Mouse (Mus musculus): ENCODE measurements around the gene Erc2. TPM values are rescaled to one million over a fixed set of nuclear protein-coding genes. Genes with fewer than 3 reads are reported as not detected.

Gene Erc2
- total and polyA plus RNA-seq, 2 experiments from 2014 or later, result 0.11 to 1.7 TPM

- Histone ChIP-seq H3K4me3 (ENCODE audit: low read depth, low read length) (no peak overlapping the region), H3K27me3 (ENCODE audit: control insufficient read depth, insufficient read depth, low read length) (no peaks in the 10 kb centered on the region), H3K27ac (ENCODE audit: low read depth) (no peak overlapping the region), H3K4me2 (ENCODE audit: low read depth, low read length) (no peak overlapping the region), H3K9me3 (replicated peaks; ENCODE audit: control insufficient read depth, low read length) (no peaks in the 10 kb centered on the region), H3K4me1 (ENCODE audit: control insufficient read depth, insufficient read depth) (no peaks in the 10 kb centered on the region), H3K9ac (replicated peaks; ENCODE audit: low read depth, low read length) (no peak overlapping the region), H3K36me3 (replicated peaks; ENCODE audit: control insufficient read depth, insufficient read depth, low read length) (no peaks in the 10 kb centered on the region)
- TF ChIP-seq CTCF (IDR thresholded peaks at IDR 0.05; ENCODE audit: low read depth) (no peak), EP300 (IDR thresholded peaks at IDR 0.05; ENCODE audit: low read depth) (no peak)
- DNase-seq (ENCODE audit: low spot score), result no peak
- no peak for ATAC-seq (ENCODE audit: insufficient read depth, low read depth)
- 74% methylated on average over 3 of the region's 3 CpGs for WGBS
These were observed 835.2 kb downstream of the Erc2 start for GRCm38 (mm10) chr14:28457428-28457827.

GRCm38 (mm10) chr14:28467956-28468355, 845.7 kb downstream of the Erc2 start:
- no peak overlapping the region for H3K27ac ChIP-seq (ENCODE audit: low read depth)
- no peak overlapping the region for H3K4me3 ChIP-seq (ENCODE audit: low read depth, low read length)
- H3K4me1 ChIP-seq (ENCODE audit: control insufficient read depth, insufficient read depth), result no peaks in the 10 kb centered on the region
- no peak for TF ChIP-seq EP300 (IDR thresholded peaks at IDR 0.05; ENCODE audit: low read depth)
- no peak for TF ChIP-seq CTCF (IDR thresholded peaks at IDR 0.05; ENCODE audit: low read depth)
- DNase-seq (ENCODE audit: low spot score), result no peak
- WGBS, result 75% methylated on average over 5 of the region's 5 CpGs
- H3K9ac ChIP-seq (replicated peaks; ENCODE audit: low read depth, low read length), result no peak overlapping the region
- H3K36me3 ChIP-seq (replicated peaks; ENCODE audit: control insufficient read depth, insufficient read depth, low read length), result no peaks in the 10 kb centered on the region
- no peaks in the 10 kb centered on the region for H3K9me3 ChIP-seq (replicated peaks; ENCODE audit: control insufficient read depth, low read length)
- ATAC-seq (ENCODE audit: insufficient read depth, low read depth), result no peak
- H3K27me3 ChIP-seq (ENCODE audit: control insufficient read depth, insufficient read depth, low read length), result no peaks in the 10 kb centered on the region
- H3K4me2 ChIP-seq (ENCODE audit: low read depth, low read length), result no peak overlapping the region

DNA sequence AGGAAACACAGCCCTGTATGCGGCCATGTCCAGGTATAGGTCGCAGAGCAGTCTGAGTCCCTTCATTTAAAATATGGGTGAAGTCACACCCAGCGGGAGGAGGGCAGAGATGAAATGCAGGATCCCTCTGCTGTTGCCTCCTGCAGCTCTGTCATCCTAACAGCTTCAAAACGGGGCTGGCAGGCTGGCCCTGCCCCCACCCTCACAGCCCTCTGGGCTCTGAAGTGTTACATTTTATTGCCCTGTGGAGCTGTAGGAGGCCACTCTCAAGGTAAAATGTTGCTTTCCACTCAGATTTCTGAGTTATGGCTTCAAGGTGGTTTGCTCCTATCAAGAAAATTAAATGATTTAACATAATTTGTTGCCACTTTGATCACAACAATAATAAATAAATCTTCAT, 847.5 kb downstream of the Erc2 start:
- H3K27ac ChIP-seq (ENCODE audit: low read depth), result no peak overlapping the region

DNA sequence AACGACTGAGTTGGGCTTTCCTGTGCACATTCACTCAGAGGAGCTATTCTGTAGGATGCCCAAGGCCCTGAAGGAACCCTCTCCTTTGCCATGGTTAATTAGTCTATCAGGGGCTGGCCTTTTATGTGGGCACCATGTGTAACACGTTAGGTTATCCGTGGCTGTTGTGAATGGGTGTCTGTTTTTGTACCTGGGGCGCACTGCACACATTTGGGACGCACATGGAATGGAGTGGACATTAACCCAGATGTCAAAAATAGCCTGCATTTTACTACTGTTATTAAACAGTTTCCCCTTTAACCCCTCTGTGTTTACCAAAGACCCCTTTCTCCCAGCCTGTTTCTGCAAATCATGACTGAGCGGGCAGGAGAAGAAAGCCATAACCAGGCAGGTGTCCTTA, 848.0 kb downstream of the Erc2 start:
- Histone ChIP-seq H3K4me3 (ENCODE audit: low read depth, low read length) (no peak overlapping the region), H3K4me1 (ENCODE audit: control insufficient read depth, insufficient read depth) (no peaks in the 10 kb centered on the region), H3K4me2 (ENCODE audit: low read depth, low read length) (no peak overlapping the region), H3K9me3 (replicated peaks; ENCODE audit: control insufficient read depth, low read length) (no peaks in the 10 kb centered on the region), H3K9ac (replicated peaks; ENCODE audit: low read depth, low read length) (no peak overlapping the region), H3K27me3 (ENCODE audit: control insufficient read depth, insufficient read depth, low read length) (no peaks in the 10 kb centered on the region), H3K27ac (ENCODE audit: low read depth) (no peak overlapping the region), H3K36me3 (replicated peaks; ENCODE audit: control insufficient read depth, insufficient read depth, low read length) (no peaks in the 10 kb centered on the region)
- 78% methylated on average over 6 of the region's 6 CpGs for WGBS
- no peak for TF ChIP-seq EP300 (IDR thresholded peaks at IDR 0.05; ENCODE audit: low read depth)
- TF ChIP-seq CTCF (IDR thresholded peaks at IDR 0.05; ENCODE audit: low read depth), result no peak
- no peak for DNase-seq (ENCODE audit: low spot score)
- no peak for ATAC-seq (ENCODE audit: insufficient read depth, low read depth)

More for the DNA sequence above, 847.5 kb downstream of the Erc2 start:
- Histone ChIP-seq H3K9ac (replicated peaks; ENCODE audit: low read depth, low read length) (no peak overlapping the region), H3K27me3 (ENCODE audit: control insufficient read depth, insufficient read depth, low read length) (no peaks in the 10 kb centered on the region), H3K36me3 (replicated peaks; ENCODE audit: control insufficient read depth, insufficient read depth, low read length) (no peaks in the 10 kb centered on the region), H3K4me2 (ENCODE audit: low read depth, low read length) (no peak overlapping the region), H3K4me3 (ENCODE audit: low read depth, low read length) (no peak overlapping the region), H3K9me3 (replicated peaks; ENCODE audit: control insufficient read depth, low read length) (no peaks in the 10 kb centered on the region), H3K4me1 (ENCODE audit: control insufficient read depth, insufficient read depth) (no peaks in the 10 kb centered on the region)
- ATAC-seq (ENCODE audit: insufficient read depth, low read depth), result no peak
- WGBS, result 37% methylated on average over 4 of the region's 4 CpGs
- no peak for TF ChIP-seq EP300 (IDR thresholded peaks at IDR 0.05; ENCODE audit: low read depth)
- no peak for TF ChIP-seq CTCF (IDR thresholded peaks at IDR 0.05; ENCODE audit: low read depth)
- DNase-seq (ENCODE audit: low spot score), result no peak

- 42% methylated on average over 3 of the region's 3 CpGs for WGBS
- H3K36me3 ChIP-seq (replicated peaks; ENCODE audit: control insufficient read depth, insufficient read depth, low read length), result no peaks in the 10 kb centered on the region
- no peak overlapping the region for H3K9ac ChIP-seq (replicated peaks; ENCODE audit: low read depth, low read length)
- no peak overlapping the region for H3K27ac ChIP-seq (ENCODE audit: low read depth)
- DNase-seq (ENCODE audit: low spot score) (no peak), ATAC-seq (ENCODE audit: insufficient read depth, low read depth) (no peak)
- no peaks in the 10 kb centered on the region for H3K27me3 ChIP-seq (ENCODE audit: control insufficient read depth, insufficient read depth, low read length)
- H3K4me2 ChIP-seq (ENCODE audit: low read depth, low read length), result 0 out of 2 replicates have a peak overlapping the region, but pooled peaks have one; percentile 21
- no peaks in the 10 kb centered on the region for H3K4me1 ChIP-seq (ENCODE audit: control insufficient read depth, insufficient read depth)
- H3K4me3 ChIP-seq (ENCODE audit: low read depth, low read length), result no peak overlapping the region
- no peaks in the 10 kb centered on the region for H3K9me3 ChIP-seq (replicated peaks; ENCODE audit: control insufficient read depth, low read length)
- TF ChIP-seq EP300 (IDR thresholded peaks at IDR 0.05; ENCODE audit: low read depth) (no peak), CTCF (IDR thresholded peaks at IDR 0.05; ENCODE audit: low read depth) (no peak)
These were observed 852.8 kb downstream of the Erc2 start for GRCm38 (mm10) chr14:28475012-28475411.

- Histone ChIP-seq H3K27me3 (ENCODE audit: control insufficient read depth, insufficient read depth, low read length) (no peaks in the 10 kb centered on the region), H3K4me3 (ENCODE audit: low read depth, low read length) (no peak overlapping the region), H3K4me2 (ENCODE audit: low read depth, low read length) (0 out of 2 replicates have a peak overlapping the region, but pooled peaks have one; percentile 21), H3K9me3 (replicated peaks; ENCODE audit: control insufficient read depth, low read length) (no peaks in the 10 kb centered on the region), H3K36me3 (replicated peaks; ENCODE audit: control insufficient read depth, insufficient read depth, low read length) (no peaks in the 10 kb centered on the region), H3K27ac (ENCODE audit: low read depth) (no peak overlapping the region), H3K9ac (replicated peaks; ENCODE audit: low read depth, low read length) (no peak overlapping the region), H3K4me1 (ENCODE audit: control insufficient read depth, insufficient read depth) (no peaks in the 10 kb centered on the region)
- DNase-seq (ENCODE audit: low spot score) (no peak), ATAC-seq (ENCODE audit: insufficient read depth, low read depth) (no peak)
- TF ChIP-seq CTCF (IDR thresholded peaks at IDR 0.05; ENCODE audit: low read depth) (no peak), EP300 (IDR thresholded peaks at IDR 0.05; ENCODE audit: low read depth) (no peak)
- WGBS, result 30% methylated on average over 7 of the region's 7 CpGs
These were observed 853.2 kb downstream of the Erc2 start for GRCm38 (mm10) chr14:28475421-28475820.
